Mouse (Mus musculus) kidney, embryonic 15.5 days (tissue): ENCODE results near the gene Lrrc20. TPM values are rescaled to one million over a fixed set of nuclear protein-coding genes. Genes with fewer than 3 reads are reported as not detected.

Experiments used
- ATAC-seq: fragments of 200-750 bp; cut with Nextera tagmentation; replicated peaks from 2 replicates; pipeline ENCODE4 v1.8.0; 2017; ENCODE audit warnings: moderate TSS enrichment; ENCODE audit not compliant: low FRiP score
- H3K27ac ChIP-seq: fragments of 300-500 bp; sonication (generic); 2 replicates; pipeline ENCODE4 v1.5.1; 2015; ENCODE audit warnings: mild to moderate bottlenecking, inconsistent platforms
- H3K27me3 ChIP-seq: fragments of 300-500 bp; sonication (generic); 2 replicates; pipeline ENCODE4 v1.6.1; 2015; ENCODE audit warnings: inconsistent platforms
- H3K36me3 ChIP-seq: fragments of 300-500 bp; sonication (generic); 2 replicates; pipeline ENCODE4 v1.6.1; 2015; ENCODE audit warnings: inconsistent platforms
- H3K4me1 ChIP-seq: fragments of 300-500 bp; sonication (generic); 2 replicates; pipeline ENCODE4 v1.6.1; 2015; ENCODE audit warnings: inconsistent platforms
- H3K4me2 ChIP-seq: fragments of 300-500 bp; sonication (generic); 2 replicates; pipeline ENCODE4 v1.6.1; 2015; ENCODE audit warnings: moderate library complexity, mild to moderate bottlenecking, inconsistent platforms
- H3K4me3 ChIP-seq: fragments of 300-500 bp; sonication (generic); replicated peaks from 2 replicates; pipeline ENCODE4 v1.5.1; 2015; ENCODE audit warnings: mild to moderate bottlenecking, inconsistent platforms
- H3K9ac ChIP-seq: fragments of 300-500 bp; sonication (generic); 2 replicates; pipeline ENCODE4 v1.6.1; 2015; ENCODE audit warnings: mild to moderate bottlenecking, inconsistent platforms
- H3K9me3 ChIP-seq: fragments of 300-500 bp; sonication (generic); replicated peaks from 2 replicates; pipeline ENCODE4 v1.6.1; 2016; ENCODE audit warnings: inconsistent platforms
- WGBS: fragments of 180-500 bp; shearing (Covaris S2); methylation state at CpG from one replicate; pipeline ENCODE4 v1.1.7; 2015; ENCODE audit warnings: mixed read lengths; 5-methylcytosine and 5-hydroxymethylcytosine counted together
- polyA plus RNA-seq: library from polyadenylated mRNA; unstranded; fragments of >200 nt; fragmentation: Nextera tagmentation; extraction: Ambion mirVana; gene quantifications from 2 replicates; pipeline ENCODE4 v1.2.1, GENCODE M21; 2015

Lrrc20 gene
- polyA plus RNA-seq, result 8.1 and 8.4 TPM in 2 replicates

GRCm38 (mm10) chr10:61475594-61476439 is at the start of gene Lrrc20:
Gene Lrrc20 (plus strand): TSS chr10:61475801.
- H3K27ac ChIP-seq, result peak within 1 kb of the TSS; percentile 86
- H3K9ac ChIP-seq, result peak within 1 kb of the TSS; percentile 62
- H3K36me3 ChIP-seq, result no peaks in the 10 kb centered on the region
- ATAC-seq, result peak; percentile 98
- H3K9me3 ChIP-seq, result no peaks in the 10 kb centered on the region
- WGBS, result under 1% methylated on average over 70 of the region's 70 CpGs
- peaks cover 22% of the 10 kb centered on the region for H3K4me1 ChIP-seq
- no peaks in the 10 kb centered on the region for H3K27me3 ChIP-seq
- peak within 1 kb of the TSS; percentile 97 for H3K4me2 ChIP-seq
- peak within 1 kb of the TSS; percentile 72 for H3K4me3 ChIP-seq

- H3K9me3 ChIP-seq, result no peaks in the 10 kb centered on the region
- no peak for ATAC-seq
- peaks cover 9% of the 10 kb centered on the region for H3K4me1 ChIP-seq
- H3K27me3 ChIP-seq, result no peaks in the 10 kb centered on the region
- no peak overlapping the region for H3K4me2 ChIP-seq
- H3K27ac ChIP-seq, result peak overlapping the region; percentile 18; the same call in 1 of the 2 replicates
- no peak overlapping the region for H3K4me3 ChIP-seq
- no peak overlapping the region for H3K9ac ChIP-seq
- 35% methylated on average over 2 of the region's 2 CpGs for WGBS
- H3K36me3 ChIP-seq, result peaks cover 22% of the 10 kb centered on the region
Observed at GRCm38 (mm10) chr10:61426251-61426757, 49.3 kb upstream of the Lrrc20 start.

- Histone ChIP-seq H3K27ac (no peak overlapping the region), H3K4me2 (no peak overlapping the region), H3K9ac (no peak overlapping the region), H3K27me3 (no peaks in the 10 kb centered on the region), H3K4me1 (peaks cover 9% of the 10 kb centered on the region), H3K4me3 (no peak overlapping the region), H3K9me3 (no peaks in the 10 kb centered on the region), H3K36me3 (peaks cover 34% of the 10 kb centered on the region)
- 89% methylated on average over 6 of the region's 6 CpGs for WGBS
- no peak for ATAC-seq
Observed at GRCm38 (mm10) chr10:61427951-61428350, 47.6 kb upstream of the Lrrc20 start.

GRCm38 (mm10) chr10:61428416-61428815 is 47.2 kb upstream of the Lrrc20 start:
- ATAC-seq, result no peak
- WGBS, result 65% methylated on average over 4 of the region's 4 CpGs
- Histone ChIP-seq H3K27me3 (no peaks in the 10 kb centered on the region), H3K36me3 (peaks cover 38% of the 10 kb centered on the region), H3K9ac (no peak overlapping the region), H3K9me3 (no peaks in the 10 kb centered on the region), H3K4me2 (no peak overlapping the region), H3K4me3 (no peak overlapping the region), H3K27ac (no peak overlapping the region), H3K4me1 (peaks cover 9% of the 10 kb centered on the region)

- WGBS, result 92% methylated on average over 5 of the region's 5 CpGs
- no peak overlapping the region for H3K27ac ChIP-seq
- ATAC-seq, result no peak
- H3K9ac ChIP-seq, result no peak overlapping the region
- H3K4me1 ChIP-seq, result peaks cover 7% of the 10 kb centered on the region
- no peak overlapping the region for H3K4me3 ChIP-seq
- H3K36me3 ChIP-seq, result peaks cover 45% of the 10 kb centered on the region
- H3K4me2 ChIP-seq, result no peak overlapping the region
- H3K9me3 ChIP-seq, result no peaks in the 10 kb centered on the region
- no peaks in the 10 kb centered on the region for H3K27me3 ChIP-seq
Observed at GRCm38 (mm10) chr10:61429043-61429442, 46.6 kb upstream of the Lrrc20 start.

- Histone ChIP-seq H3K4me2 (no peak overlapping the region), H3K4me3 (no peak overlapping the region), H3K27me3 (no peaks in the 10 kb centered on the region), H3K36me3 (peaks cover 64% of the 10 kb centered on the region), H3K27ac (no peak overlapping the region), H3K4me1 (no peaks in the 10 kb centered on the region), H3K9ac (no peak overlapping the region), H3K9me3 (no peaks in the 10 kb centered on the region)
- ATAC-seq, result no peak
- WGBS, result 91% methylated on average over 9 of the region's 9 CpGs
Observed at GRCm38 (mm10) chr10:61431375-61431774, 44.2 kb upstream of the Lrrc20 start.

GRCm38 (mm10) chr10:61440202-61440800 is 35.3 kb upstream of the Lrrc20 start:
- H3K9ac ChIP-seq, result no peak overlapping the region
- H3K4me2 ChIP-seq, result no peak overlapping the region
- no peaks in the 10 kb centered on the region for H3K27me3 ChIP-seq
- WGBS, result 84% methylated on average over 7 of the region's 7 CpGs
- no peaks in the 10 kb centered on the region for H3K9me3 ChIP-seq
- H3K4me3 ChIP-seq, result no peak overlapping the region
- peaks cover 23% of the 10 kb centered on the region for H3K36me3 ChIP-seq
- H3K4me1 ChIP-seq, result peaks cover 28% of the 10 kb centered on the region
- peak overlapping the region; percentile 33; the same call in 1 of the 2 replicates for H3K27ac ChIP-seq
- peak; percentile 56; the same call in 1 of the 2 replicates for ATAC-seq

- no peak overlapping the region for H3K4me3 ChIP-seq
- no peaks in the 10 kb centered on the region for H3K27me3 ChIP-seq
- H3K4me2 ChIP-seq, result no peak overlapping the region
- H3K4me1 ChIP-seq, result peaks cover 51% of the 10 kb centered on the region
- no peak overlapping the region for H3K9ac ChIP-seq
- 50% methylated on average over 6 of the region's 6 CpGs for WGBS
- 0 out of 2 replicates have a peak overlapping the region, but pooled peaks have one; percentile 46 for H3K27ac ChIP-seq
- H3K9me3 ChIP-seq, result no peaks in the 10 kb centered on the region
- no peak for ATAC-seq
- peaks cover 25% of the 10 kb centered on the region for H3K36me3 ChIP-seq
Observed at GRCm38 (mm10) chr10:61443456-61443855, 32.1 kb upstream of the Lrrc20 start.

- Histone ChIP-seq H3K9ac (no peak overlapping the region), H3K36me3 (peaks cover 22% of the 10 kb centered on the region), H3K4me3 (no peak overlapping the region), H3K27ac (0 out of 2 replicates have a peak overlapping the region, but pooled peaks have one; percentile 46), H3K27me3 (no peaks in the 10 kb centered on the region), H3K4me2 (no peak overlapping the region), H3K9me3 (no peaks in the 10 kb centered on the region), H3K4me1 (peaks cover 55% of the 10 kb centered on the region)
- ATAC-seq, result no peak
- WGBS, result 36% methylated on average over 1 of the region's 1 CpGs
Observed at GRCm38 (mm10) chr10:61443876-61444275, 31.7 kb upstream of the Lrrc20 start.

GRCm38 (mm10) chr10:61445016-61445415 is 30.6 kb upstream of the Lrrc20 start:
- Histone ChIP-seq H3K27me3 (no peaks in the 10 kb centered on the region), H3K9me3 (no peaks in the 10 kb centered on the region), H3K27ac (no peak overlapping the region), H3K9ac (no peak overlapping the region), H3K4me1 (peaks cover 66% of the 10 kb centered on the region), H3K4me3 (no peak overlapping the region), H3K36me3 (peaks cover 26% of the 10 kb centered on the region), H3K4me2 (no peak overlapping the region)
- WGBS, result 67% methylated on average over 3 of the region's 3 CpGs
- ATAC-seq, result no peak

- H3K9me3 ChIP-seq, result no peaks in the 10 kb centered on the region
- no peak overlapping the region for H3K9ac ChIP-seq
- H3K27ac ChIP-seq, result 0 out of 2 replicates have a peak overlapping the region, but pooled peaks have one; percentile 18
- ATAC-seq, result no peak
- H3K4me3 ChIP-seq, result no peak overlapping the region
- H3K36me3 ChIP-seq, result peaks cover 23% of the 10 kb centered on the region
- H3K27me3 ChIP-seq, result no peaks in the 10 kb centered on the region
- H3K4me2 ChIP-seq, result no peak overlapping the region
- WGBS, result 78% methylated on average over 10 of the region's 10 CpGs
- H3K4me1 ChIP-seq, result peaks cover 78% of the 10 kb centered on the region
Observed at GRCm38 (mm10) chr10:61447581-61448353, 27.8 kb upstream of the Lrrc20 start.
